Mouse (Mus musculus) intestine, embryonic 14.5 days (tissue): ENCODE data around the gene Slc27a5. TPM values are rescaled to one million over a fixed set of nuclear protein-coding genes. Genes with fewer than 3 reads are reported as not detected.
A peak's percentile ranks its signal among the peaks of the same experiment; 100 is the strongest.

Experiments used
- ATAC-seq: fragments of 200-750 bp; cut with Nextera tagmentation; replicated peaks from 2 replicates; pipeline ENCODE4 v1.8.0; 2017; ENCODE audit warnings: low read depth, moderate number of reproducible peaks, moderate TSS enrichment, moderate library complexity; ENCODE audit not compliant: low FRiP score, low TSS enrichment
- DNase-seq: peaks from one replicate; pipeline ENCODE4 v3.0.0-alpha.2; 2018; ENCODE audit warnings: low spot score
- H3K27ac ChIP-seq: fragments of 300-500 bp; sonication (generic); 2 replicates; pipeline ENCODE4 v1.5.1; 2014; ENCODE audit warnings: low read depth, mild to moderate bottlenecking, control low read depth
- H3K27me3 ChIP-seq: fragments of 300-500 bp; sonication (generic); replicated peaks from 2 replicates; pipeline ENCODE4 v1.6.1; 2014; ENCODE audit warnings: low read length, control low read depth; ENCODE audit not compliant: control insufficient read depth, insufficient read depth
- H3K36me3 ChIP-seq: fragments of 300-500 bp; sonication (generic); 2 replicates; pipeline ENCODE4 v1.6.1; 2014; ENCODE audit warnings: low read length, control low read depth; ENCODE audit not compliant: control insufficient read depth, insufficient read depth
- H3K4me1 ChIP-seq: fragments of 300-500 bp; sonication (generic); replicated peaks from 2 replicates; pipeline ENCODE4 v1.6.1; 2014; ENCODE audit warnings: low read length, control low read depth, mixed read lengths; ENCODE audit not compliant: control insufficient read depth, insufficient read depth
- H3K4me2 ChIP-seq: fragments of 300-500 bp; sonication (generic); 2 replicates; pipeline ENCODE4 v1.6.1; 2014; ENCODE audit warnings: low read length
- H3K4me3 ChIP-seq: fragments of 300-500 bp; sonication (generic); 2 replicates; pipeline ENCODE4 v1.5.1; 2014; ENCODE audit warnings: low read depth, low read length, control low read depth, mixed read lengths
- H3K9ac ChIP-seq: fragments of 300-500 bp; sonication (generic); 2 replicates; pipeline ENCODE4 v1.6.1; 2014; ENCODE audit warnings: mild to moderate bottlenecking, low read length
- H3K9me3 ChIP-seq: fragments of 300-500 bp; sonication (generic); 2 replicates; pipeline ENCODE4 v1.6.1; 2016; ENCODE audit warnings: low read length, control low read depth; ENCODE audit not compliant: control insufficient read depth
- WGBS: fragments of 180-500 bp; shearing (Covaris S2); extraction: QIAGEN DNeasy Blood & Tissue Kit; methylation state at CpG from one replicate; pipeline ENCODE4 v1.1.7; 2014; 5-methylcytosine and 5-hydroxymethylcytosine counted together
- polyA plus RNA-seq: library from polyadenylated mRNA; unstranded; fragments of >200 nt; fragmentation: Nextera tagmentation; extraction: Ambion mirVana; gene quantifications from 2 replicates; pipeline ENCODE4 v1.2.1, GENCODE M21; 2014

Slc27a5 gene
- polyA plus RNA-seq, 1 experiment from 2014 or later: not detected

GRCm38 (mm10) chr7:13038621-13039169, 40.7 kb upstream of the Slc27a5 start:
- peak overlapping the region; percentile 61 for H3K4me3 ChIP-seq
- no peak for DNase-seq
- peak overlapping the region; percentile 94 for H3K9ac ChIP-seq
- peaks cover 23% of the 10 kb centered on the region for H3K27me3 ChIP-seq
- H3K4me1 ChIP-seq: peaks cover 26% of the 10 kb centered on the region
- H3K4me2 ChIP-seq: peak overlapping the region; percentile 72
- peaks cover 6% of the 10 kb centered on the region; the same call in 1 of the 2 replicates for H3K9me3 ChIP-seq
- peaks cover 16% of the 10 kb centered on the region for H3K36me3 ChIP-seq
- peak overlapping the region; percentile 100 for H3K27ac ChIP-seq
- ATAC-seq: no peak
- 18% methylated on average over 15 of the region's 15 CpGs for WGBS

- peak; percentile 91 for ATAC-seq
- under 1% methylated on average over 58 of the region's 65 CpGs for WGBS
These were observed 40.0 kb upstream of the Slc27a5 start, which contains the start of gene Ube2m for GRCm38 (mm10) chr7:13037901-13038555. Ube2m (minus strand) TSS chr7:13038275.

GRCm38 (mm10) chr7:13037366-13037765, 39.4 kb upstream of the Slc27a5 start:
- Histone ChIP-seq H3K36me3 (peaks cover 30% of the 10 kb centered on the region), H3K9ac (peak overlapping the region; percentile 94), H3K27ac (peak overlapping the region; percentile 100), H3K4me2 (peak overlapping the region; percentile 80), H3K27me3 (peaks cover 11% of the 10 kb centered on the region), H3K9me3 (no peaks in the 10 kb centered on the region), H3K4me3 (peak overlapping the region; percentile 61), H3K4me1 (peaks cover 29% of the 10 kb centered on the region)
- WGBS: under 1% methylated on average over 32 of the region's 33 CpGs
- DNase-seq (peak; percentile 83), ATAC-seq (no peak; the same call in 1 of the 2 replicates)

More at GRCm38 (mm10) chr7:13037901-13038555, 40.0 kb upstream of the Slc27a5 start, which contains the start of gene Ube2m:
- H3K36me3 ChIP-seq: peaks cover 23% of the 10 kb centered on the region
- H3K27ac ChIP-seq: peak within 1 kb of the TSS; percentile 100
- peak within 1 kb of the TSS; percentile 94 for H3K9ac ChIP-seq
- H3K4me3 ChIP-seq: peak within 1 kb of the TSS; percentile 61
- peaks cover 29% of the 10 kb centered on the region for H3K4me1 ChIP-seq
- peaks cover 17% of the 10 kb centered on the region for H3K27me3 ChIP-seq
- H3K4me2 ChIP-seq: peak within 1 kb of the TSS; percentile 80
- peaks cover 2% of the 10 kb centered on the region; the same call in 1 of the 2 replicates for H3K9me3 ChIP-seq
- DNase-seq: peak; percentile 99

DNA sequence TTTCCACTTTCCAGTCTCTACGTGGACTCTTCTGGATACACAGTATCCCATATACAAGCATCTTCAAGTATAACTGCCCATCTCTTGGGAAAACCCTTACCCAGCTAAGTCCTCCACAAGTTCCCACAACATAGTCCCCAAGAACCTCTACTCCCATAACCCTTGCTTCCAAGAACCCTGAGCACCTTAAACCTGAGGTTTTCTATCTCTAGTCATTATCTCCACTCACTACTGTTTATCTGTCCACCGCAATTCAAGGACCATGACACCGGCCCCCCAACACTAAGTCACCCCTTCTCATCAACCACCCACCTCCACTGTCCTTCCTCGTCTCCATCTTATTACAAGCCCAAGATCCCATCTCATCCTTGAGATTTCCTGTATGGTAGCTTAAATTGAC, 38.8 kb upstream of the Slc27a5 start:
- H3K36me3 ChIP-seq: peaks cover 35% of the 10 kb centered on the region
- H3K4me1 ChIP-seq: peaks cover 29% of the 10 kb centered on the region
- H3K9me3 ChIP-seq: no peaks in the 10 kb centered on the region
- H3K27me3 ChIP-seq: peaks cover 5% of the 10 kb centered on the region
- peak overlapping the region; percentile 94 for H3K9ac ChIP-seq
- no peak for DNase-seq
- peak overlapping the region; percentile 61 for H3K4me3 ChIP-seq
- 38% methylated on average over 4 of the region's 4 CpGs for WGBS
- no peak for ATAC-seq
- peak overlapping the region; percentile 80 for H3K4me2 ChIP-seq
- 0 out of 2 replicates have a peak overlapping the region, but pooled peaks have one; percentile 100 for H3K27ac ChIP-seq

DNA sequence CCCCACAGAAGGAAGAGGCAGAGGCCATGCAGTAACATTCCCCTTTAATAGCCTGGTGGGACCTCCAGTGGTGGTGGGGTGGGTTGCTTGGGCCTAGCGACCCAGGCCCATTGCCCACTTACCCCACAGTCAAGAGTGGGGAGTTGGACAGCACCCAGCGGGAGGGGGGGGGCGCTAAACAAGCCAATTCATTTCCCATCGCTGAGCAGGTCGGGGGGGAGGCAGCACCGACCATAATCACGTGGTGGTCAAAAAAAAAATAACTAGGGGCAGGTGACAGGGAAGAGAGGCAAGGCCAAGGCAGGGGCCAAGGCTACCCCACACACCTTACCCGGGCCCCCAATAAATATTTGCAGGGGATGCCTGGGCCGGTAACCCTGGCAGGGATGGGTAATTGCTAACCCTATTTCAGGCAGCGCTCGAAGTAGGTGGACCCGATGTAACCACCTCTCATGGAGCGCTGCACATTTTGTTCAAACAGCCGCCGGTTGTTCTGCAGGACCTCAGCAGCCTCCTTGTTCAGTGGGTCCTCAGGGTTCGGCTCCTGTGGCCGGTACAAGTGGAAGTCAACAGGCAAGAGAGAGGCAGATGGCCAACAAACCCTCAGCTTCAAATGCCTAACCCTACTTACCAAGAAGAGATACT, 37.3 kb upstream of the Slc27a5 start:
- peak overlapping the region; percentile 78; the same call in 1 of the 2 replicates for H3K4me2 ChIP-seq
- DNase-seq: no peak
- WGBS: 83% methylated on average over 17 of the region's 17 CpGs
- peaks cover 50% of the 10 kb centered on the region for H3K36me3 ChIP-seq
- H3K9me3 ChIP-seq: no peaks in the 10 kb centered on the region
- H3K9ac ChIP-seq: no peak overlapping the region
- H3K27ac ChIP-seq: peak overlapping the region; percentile 86
- H3K4me3 ChIP-seq: no peak overlapping the region
- no peak for ATAC-seq
- H3K27me3 ChIP-seq: no peaks in the 10 kb centered on the region
- peaks cover 29% of the 10 kb centered on the region for H3K4me1 ChIP-seq

DNA sequence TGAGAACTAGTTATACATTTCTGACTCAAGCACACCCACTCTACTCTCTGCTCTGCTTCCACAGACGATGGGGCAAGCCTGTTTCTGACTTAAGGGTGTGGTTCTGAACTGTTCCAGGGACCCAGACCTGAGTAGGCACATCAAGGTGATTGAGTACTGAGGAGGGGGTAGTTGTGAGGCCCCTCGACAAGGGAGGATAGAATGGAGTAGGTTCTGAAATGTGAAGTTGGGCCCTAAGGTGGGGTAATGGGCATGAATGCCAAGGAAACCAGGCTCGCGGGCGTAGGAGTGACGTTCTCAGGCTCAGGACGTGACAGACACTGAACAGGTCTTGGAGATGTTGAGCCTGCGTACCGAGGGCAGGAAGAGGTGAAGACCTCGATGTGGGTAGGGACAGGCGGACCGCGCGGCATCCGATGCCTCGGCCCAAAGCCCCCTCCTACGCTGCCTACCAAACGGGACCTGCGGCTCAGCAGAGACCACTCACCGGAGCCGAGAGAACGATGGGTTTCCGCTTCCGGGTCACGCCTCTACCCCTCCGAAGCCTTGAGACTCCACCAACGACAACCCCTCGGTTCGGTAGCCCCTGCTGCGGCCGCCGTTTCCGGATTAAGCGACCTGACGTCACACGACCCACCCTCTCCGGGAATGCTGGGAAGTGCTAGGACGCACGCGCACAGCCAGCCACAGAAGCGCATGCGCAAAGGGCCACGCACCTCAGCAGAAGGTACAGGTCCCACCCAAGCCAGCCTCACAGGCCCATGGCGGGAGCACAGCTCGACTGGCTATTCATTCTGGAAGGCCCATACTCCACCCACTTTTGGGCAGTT, 36.4 kb upstream of the Slc27a5 start, which contains the start of gene Chmp2a:
Gene Chmp2a (minus strand): TSS at position 660 of the 830 bp plus-strand sequence.
- peaks cover 60% of the 10 kb centered on the region for H3K36me3 ChIP-seq

DNA sequence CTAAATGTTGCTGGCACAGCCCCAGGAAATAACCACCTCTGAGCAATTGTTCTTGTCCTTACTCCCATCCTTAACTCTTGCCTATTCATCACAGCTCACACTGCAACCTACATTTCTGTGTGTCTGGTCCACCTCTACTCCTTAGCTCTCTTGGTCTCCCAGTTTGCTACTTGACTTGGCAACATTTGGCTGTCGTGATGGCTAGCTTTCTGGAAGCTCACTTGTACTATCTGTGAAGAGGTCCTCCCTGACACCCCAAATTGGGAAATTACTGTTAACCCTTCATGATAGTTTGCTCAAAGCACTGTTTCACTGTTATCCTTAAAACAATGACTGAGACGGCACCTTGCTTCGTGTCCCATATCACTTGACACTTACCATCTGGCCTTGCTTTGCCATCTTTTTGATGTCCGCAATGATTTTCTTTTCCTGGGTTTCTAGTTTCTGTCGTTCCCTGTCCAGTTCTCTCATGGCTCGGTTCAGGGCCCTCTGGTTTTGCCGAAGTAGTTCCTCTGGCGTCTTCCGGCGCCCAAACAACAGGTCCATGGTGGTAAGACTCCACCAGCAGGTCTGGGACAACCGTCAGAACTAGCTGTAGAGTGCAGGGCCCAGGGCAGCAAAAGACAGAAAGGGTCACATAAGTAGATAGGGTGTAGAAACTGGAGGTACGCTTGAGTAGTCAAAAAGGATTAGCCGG, 35.6 kb upstream of the Slc27a5 start:
- H3K9me3 ChIP-seq: no peaks in the 10 kb centered on the region
- peaks cover 67% of the 10 kb centered on the region for H3K36me3 ChIP-seq
- peaks cover 21% of the 10 kb centered on the region for H3K4me1 ChIP-seq
- H3K27me3 ChIP-seq: no peaks in the 10 kb centered on the region
- H3K4me3 ChIP-seq: peak overlapping the region; percentile 61
- H3K4me2 ChIP-seq: peak overlapping the region; percentile 78
- DNase-seq: peak; percentile 54
- 40% methylated on average over 13 of the region's 13 CpGs for WGBS
- peak overlapping the region; percentile 86 for H3K27ac ChIP-seq
- H3K9ac ChIP-seq: peak overlapping the region; percentile 79
- no peak for ATAC-seq

More for the DNA sequence above, 36.4 kb upstream of the Slc27a5 start, which contains the start of gene Chmp2a:
- peaks cover 29% of the 10 kb centered on the region for H3K4me1 ChIP-seq
- under 1% methylated on average over 45 of the region's 45 CpGs for WGBS
- H3K4me2 ChIP-seq: peak within 1 kb of the TSS; percentile 78
- DNase-seq (peak; percentile 96), ATAC-seq (peak; percentile 75)
- no peaks in the 10 kb centered on the region for H3K9me3 ChIP-seq
- peak within 1 kb of the TSS; percentile 79 for H3K9ac ChIP-seq
- no peaks in the 10 kb centered on the region for H3K27me3 ChIP-seq
- peak within 1 kb of the TSS; percentile 86 for H3K27ac ChIP-seq
- H3K4me3 ChIP-seq: peak within 1 kb of the TSS; percentile 61
